Mouse (Mus musculus) liver, embryonic 14.5 days (tissue): ENCODE data around the gene Jtb. TPM values are rescaled to one million over a fixed set of nuclear protein-coding genes. Genes with fewer than 3 reads are reported as not detected.

Source experiments
- ATAC-seq: fragments of 200-750 bp; cut with Nextera tagmentation; 2 replicates; pipeline ENCODE4 v1.8.0; 2017; ENCODE audit warnings: moderate number of reproducible peaks, mild to moderate bottlenecking, moderate library complexity; ENCODE audit not compliant: insufficient read depth
- DNase-seq, 3 experiments: peaks; one replicate each; pipeline ENCODE4 v3.0.0-alpha.2; 2012 to 2013; ENCODE audit warnings: low read depth in 3 of 3, low spot score in 3 of 3
- H3K27ac ChIP-seq: fragments of 300-500 bp; sonication (generic); 2 replicates; pipeline ENCODE4 v1.5.1; 2014; ENCODE audit warnings: moderate library complexity, mild to moderate bottlenecking, control low read depth, inconsistent platforms
- H3K27me3 ChIP-seq: fragments of 300-500 bp; sonication (generic); 2 replicates; pipeline ENCODE4 v1.6.1; 2014; ENCODE audit warnings: mild to moderate bottlenecking, low read length, moderate library complexity; ENCODE audit not compliant: control insufficient read depth, insufficient read depth
- H3K36me3 ChIP-seq: fragments of 300-500 bp; sonication (generic); replicated peaks from 2 replicates; pipeline ENCODE4 v1.6.1; 2014; ENCODE audit warnings: low read depth; ENCODE audit not compliant: control insufficient read depth, insufficient read depth
- H3K4me1 ChIP-seq, 2 experiments: fragments of 200-500 bp in 1 of 2; fragments of 300-500 bp in 1 of 2; sonication (generic) in 1 of 2; replicated peaks; 2 replicates each; pipeline ENCODE4 v1.6.1; 2012 to 2014; ENCODE audit warnings: antibody characterized with exemption in 1 of 2, inconsistent platforms in 1 of 2, low read length in 1 of 2; ENCODE audit not compliant: control insufficient read depth in 2 of 2, insufficient read depth in 2 of 2
- H3K4me2 ChIP-seq: fragments of 300-500 bp; sonication (generic); 2 replicates; pipeline ENCODE4 v1.6.1; 2014; ENCODE audit warnings: low read depth, mild to moderate bottlenecking, control low read depth, moderate library complexity
- H3K4me3 ChIP-seq, 2 experiments: fragments of 200-500 bp in 1 of 2; fragments of 300-500 bp in 1 of 2; sonication (generic) in 1 of 2; 2 replicates each; pipeline ENCODE4 v1.5.1; 2012 to 2014; ENCODE audit warnings: low read depth in 2 of 2, low read length in 2 of 2, mild to moderate bottlenecking in 2 of 2, control low read depth in 1 of 2, inconsistent platforms in 1 of 2, moderate library complexity in 1 of 2; ENCODE audit not compliant: insufficient read depth in 1 of 2
- H3K9ac ChIP-seq: fragments of 300-500 bp; sonication (generic); replicated peaks from 2 replicates; pipeline ENCODE4 v1.6.1; 2014; ENCODE audit warnings: mild to moderate bottlenecking, control low read depth, moderate library complexity
- H3K9me3 ChIP-seq: fragments of 300-500 bp; sonication (generic); 2 replicates; pipeline ENCODE4 v1.6.1; 2016; ENCODE audit warnings: low read length, mixed read lengths; ENCODE audit not compliant: control insufficient read depth
- CTCF ChIP-seq: IDR thresholded peaks from 2 replicates; pipeline ENCODE4 v1.5.1; 2016; ENCODE audit warnings: antibody characterized with exemption, low read depth, control low read depth
- EP300 ChIP-seq: IDR thresholded peaks from 2 replicates; pipeline ENCODE4 v1.6.1; 2016; ENCODE audit warnings: antibody characterized with exemption, low read depth
- WGBS: fragments of 180-500 bp; shearing (Covaris S2); extraction: QIAGEN DNeasy Blood & Tissue Kit; methylation state at CpG from one replicate; pipeline ENCODE4 v1.1.7; 2014; ENCODE audit not compliant: insufficient replicate concordance; 5-methylcytosine and 5-hydroxymethylcytosine counted together
- polyA plus RNA-seq, 2 experiments: library from polyadenylated mRNA; depleted of rRNA in 1 of 2; stranded (reverse) in 1 of 2; unstranded in 1 of 2; fragments of >200 nt; fragmentation: Nextera tagmentation in 1 of 2; extraction: Ambion mirVana in 1 of 2; gene quantifications; 2 replicates each; pipeline versions ENCODE4 v1.2.1 to v1.2.3; 2012 to 2014

The Jtb gene
- polyA plus RNA-seq, 2 experiments: 21.2 to 48.8 TPM

DNA sequence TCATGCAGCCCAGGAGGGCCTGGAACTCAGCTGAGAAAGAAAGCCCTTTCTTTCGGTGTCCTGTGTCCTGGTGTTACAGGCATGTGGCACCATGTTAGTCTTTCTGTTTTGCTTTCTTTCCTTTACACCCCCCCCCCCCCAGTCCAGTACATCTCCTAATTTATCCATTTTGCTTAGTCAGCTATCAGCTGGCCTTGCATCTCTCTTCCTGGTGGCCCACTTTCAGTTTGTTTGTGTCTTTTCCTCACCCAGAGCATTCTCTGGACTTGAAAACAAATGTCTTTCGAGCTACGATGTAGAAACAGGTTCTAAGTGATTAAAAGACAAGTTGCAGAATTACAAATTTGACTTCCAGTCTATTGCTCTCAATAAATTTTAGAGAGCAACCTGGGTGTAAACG lies 8.9 kb upstream of the Jtb start:
- Histone ChIP-seq H3K4me1 (peaks cover 0 to 15% of the 10 kb centered on the region in 2 experiments; a peak in 3 of 4 replicates), H3K27ac (no peak overlapping the region), H3K9me3 (no peaks in the 10 kb centered on the region), H3K36me3 (no peaks in the 10 kb centered on the region), H3K9ac (no peak overlapping the region), H3K4me2 (no peak overlapping the region), H3K27me3 (no peaks in the 10 kb centered on the region), H3K4me3 (no peak overlapping the region)
- no peak for DNase-seq
- no peak for TF ChIP-seq EP300
- no peak for TF ChIP-seq CTCF
- ATAC-seq: no peak
- WGBS: 64% methylated on average over 4 of the region's 4 CpGs

DNA sequence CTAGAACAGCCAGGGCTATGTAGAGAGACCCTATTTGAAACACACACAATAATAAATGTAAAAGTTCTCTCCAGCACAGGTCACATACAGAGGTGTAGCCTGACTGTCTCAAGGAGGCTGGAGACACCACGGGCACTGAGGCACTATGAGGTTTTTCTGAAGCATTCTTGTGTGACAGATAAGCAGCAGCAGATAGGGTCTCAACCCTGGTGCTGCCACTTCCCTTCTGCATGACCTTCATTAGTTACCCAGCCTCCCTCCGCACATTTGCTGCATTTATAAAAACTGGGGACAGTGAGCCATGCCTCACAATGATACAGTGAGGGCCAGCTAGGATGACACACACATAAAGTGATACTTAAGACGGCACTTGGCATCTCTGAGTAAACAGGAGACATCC lies 8.5 kb upstream of the Jtb start:
- TF ChIP-seq EP300 (no peak), CTCF (no peak)
- Histone ChIP-seq H3K36me3 (no peaks in the 10 kb centered on the region), H3K4me2 (no peak overlapping the region), H3K4me1 (peaks cover 0 to 15% of the 10 kb centered on the region in 2 experiments; a peak in 3 of 4 replicates), H3K27me3 (no peaks in the 10 kb centered on the region), H3K9ac (no peak overlapping the region), H3K4me3 (no peak overlapping the region), H3K27ac (no peak overlapping the region), H3K9me3 (no peaks in the 10 kb centered on the region)
- DNase-seq: no peak
- no peak for ATAC-seq
- WGBS: 31% methylated on average over 3 of the region's 3 CpGs

DNA sequence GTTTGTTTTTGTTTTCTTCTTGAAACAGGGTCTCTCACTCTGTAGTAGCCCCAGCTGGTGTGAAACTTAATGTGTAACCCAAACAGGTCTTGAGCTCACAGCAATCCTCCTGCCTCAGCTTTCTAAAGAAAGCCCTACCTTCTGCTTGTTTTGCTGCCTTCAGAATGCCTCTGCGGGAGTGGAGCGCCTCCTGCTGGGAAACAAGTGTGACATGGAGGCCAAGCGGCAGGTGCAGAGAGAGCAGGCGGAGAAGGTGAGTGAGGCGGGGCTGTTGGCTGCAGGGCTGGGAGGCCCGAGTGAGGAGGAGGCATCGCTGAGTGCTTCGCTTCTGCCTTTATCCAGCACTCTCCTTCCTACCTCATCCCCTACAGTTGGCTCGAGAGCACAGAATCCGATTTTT lies 7.1 kb upstream of the Jtb start:
- Histone ChIP-seq H3K4me2 (no peak overlapping the region), H3K27me3 (no peaks in the 10 kb centered on the region), H3K9me3 (no peaks in the 10 kb centered on the region; the same call in 1 of the 2 replicates), H3K36me3 (no peaks in the 10 kb centered on the region), H3K4me1 (peaks cover 0 to 15% of the 10 kb centered on the region in 2 experiments; a peak in 3 of 4 replicates), H3K9ac (no peak overlapping the region), H3K4me3 (no peak overlapping the region), H3K27ac (no peak overlapping the region)
- ATAC-seq: no peak
- DNase-seq: no peak
- 71% methylated on average over 10 of the region's 10 CpGs for WGBS
- TF ChIP-seq EP300 (no peak), CTCF (peak; percentile 53)

DNA sequence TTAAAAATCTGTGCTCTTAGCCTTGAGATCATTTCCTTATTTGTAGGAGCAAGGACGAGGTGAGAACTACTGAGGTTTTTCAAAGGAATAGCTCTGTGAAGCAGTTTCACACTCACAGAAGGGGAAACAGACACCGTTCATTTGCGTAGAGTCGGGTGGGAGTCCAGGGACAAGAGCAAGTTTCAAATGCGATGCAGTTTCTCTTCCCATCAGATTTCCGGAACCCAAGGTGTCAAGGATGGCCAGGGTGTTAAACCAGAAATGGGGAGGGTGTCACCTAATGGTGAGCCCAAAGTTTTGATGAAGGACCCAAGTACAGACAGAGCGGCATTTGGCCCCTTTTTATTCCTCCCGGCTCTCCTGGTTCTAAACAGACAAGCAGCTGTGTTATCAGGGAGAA lies 322 bp upstream of the Jtb start:
- no peak for DNase-seq
- H3K4me2 ChIP-seq: peak overlapping the region; percentile 67
- no peak overlapping the region for H3K27ac ChIP-seq
- ATAC-seq: no peak
- H3K9me3 ChIP-seq: no peaks in the 10 kb centered on the region; the same call in 1 of the 2 replicates
- peaks cover 9% of the 10 kb centered on the region for H3K36me3 ChIP-seq
- WGBS: 7% methylated on average over 8 of the region's 8 CpGs
- no peak for TF ChIP-seq EP300
- TF ChIP-seq CTCF: no peak
- peak overlapping the region; percentile 72 to 85 for H3K4me3 ChIP-seq
- peaks cover 0 to 11% of the 10 kb centered on the region in 2 experiments; a peak in 3 of 4 replicates for H3K4me1 ChIP-seq
- no peaks in the 10 kb centered on the region for H3K27me3 ChIP-seq
- H3K9ac ChIP-seq: peak overlapping the region; percentile 50

DNA sequence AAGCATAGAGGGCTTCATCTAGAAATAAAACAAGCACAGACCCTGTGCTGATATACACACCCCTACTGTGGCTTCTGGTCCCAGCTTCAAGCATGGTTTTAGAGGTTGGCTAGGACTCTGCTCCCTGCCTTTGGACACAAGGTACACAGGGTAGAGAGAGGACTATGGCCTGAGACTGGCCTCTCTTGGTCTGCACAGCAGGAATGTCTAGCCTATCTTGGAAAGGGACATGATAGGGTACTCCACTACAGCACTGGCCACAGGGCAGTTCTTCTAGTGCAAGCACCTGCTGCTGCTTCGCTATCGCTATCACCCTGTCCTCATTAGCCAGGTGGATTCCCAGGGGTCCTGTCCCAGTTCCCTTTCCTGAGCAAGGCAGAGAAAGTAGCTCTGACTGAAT lies 9.9 kb downstream of the Jtb start:
- Histone ChIP-seq H3K27ac (no peak overlapping the region), H3K9ac (no peak overlapping the region), H3K4me2 (no peak overlapping the region), H3K4me1 (peaks cover 6 to 13% of the 10 kb centered on the region in 2 experiments), H3K9me3 (no peaks in the 10 kb centered on the region), H3K27me3 (no peaks in the 10 kb centered on the region), H3K4me3 (no peak overlapping the region), H3K36me3 (no peaks in the 10 kb centered on the region)
- TF ChIP-seq EP300: no peak
- TF ChIP-seq CTCF: no peak
- WGBS: 95% methylated on average over 2 of the region's 2 CpGs
- ATAC-seq (no peak), DNase-seq (no peak)
